Mouse (Mus musculus) neutrophil, adult 5-6 weeks (primary cell): Measurements from ENCODE around the gene Actl6b. TPM values are rescaled to one million over a fixed set of nuclear protein-coding genes. Genes with fewer than 3 reads are reported as not detected.

ENCODE experiments used
- ATAC-seq: fragments of 151-379, 151-347 bp; 2 replicates; pipeline ENCODE4 v1.8.0; 2017; ENCODE audit warnings: mild to moderate bottlenecking, moderate TSS enrichment; ENCODE audit not compliant: insufficient number of reproducible peaks, poor library complexity, low FRiP score, severe bottlenecking; ENCODE audit errors: extremely low read depth
- total RNA-seq: library from RNA; stranded (forward); fragments of 200-1000 nt; gene quantifications from 2 replicates; pipeline ENCODE4 v1.2.3, GENCODE M21; 2017

Actl6b gene
- total RNA-seq, 1 experiment from 2014 or later, result not detected

GRCm38 (mm10) chr5:137527413-137527812, 25.9 kb upstream of the Actl6b start:
- no peak for ATAC-seq

DNA sequence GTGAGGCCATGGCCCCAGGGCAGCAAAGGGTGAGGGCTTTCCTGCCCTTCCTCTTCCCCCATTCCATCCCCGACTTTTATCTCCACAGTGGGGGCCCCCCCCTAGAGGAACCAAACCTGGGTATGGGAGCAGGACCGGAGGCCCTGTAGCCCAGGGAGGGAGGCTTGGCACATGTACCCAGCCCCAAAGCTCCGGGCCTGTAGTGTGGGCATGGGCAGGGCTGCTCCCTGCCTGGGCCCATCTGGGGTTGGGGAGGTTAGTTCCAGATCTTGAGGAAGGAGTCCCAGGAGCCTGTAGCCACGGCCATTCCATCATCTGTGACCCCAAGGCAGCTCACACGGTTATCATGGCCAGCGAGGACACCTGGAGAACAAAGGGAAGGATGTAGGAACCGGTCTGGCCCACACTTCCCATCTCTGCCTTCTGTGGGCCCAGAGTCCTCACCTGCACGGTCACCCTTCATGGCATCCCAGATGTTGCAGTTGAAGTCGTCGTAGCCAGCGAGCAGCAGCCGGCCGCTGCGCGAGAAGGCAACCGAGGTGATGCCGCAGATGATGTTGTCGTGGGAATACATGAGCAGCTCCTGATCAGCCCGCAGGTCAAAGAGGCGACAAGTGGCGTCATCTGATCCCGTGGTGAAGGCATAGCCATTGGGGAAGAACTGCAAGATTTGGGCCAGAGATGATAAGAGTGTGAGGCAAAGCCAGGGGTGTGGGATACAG, 24.9 kb upstream of the Actl6b start:
- no peak for ATAC-seq

DNA sequence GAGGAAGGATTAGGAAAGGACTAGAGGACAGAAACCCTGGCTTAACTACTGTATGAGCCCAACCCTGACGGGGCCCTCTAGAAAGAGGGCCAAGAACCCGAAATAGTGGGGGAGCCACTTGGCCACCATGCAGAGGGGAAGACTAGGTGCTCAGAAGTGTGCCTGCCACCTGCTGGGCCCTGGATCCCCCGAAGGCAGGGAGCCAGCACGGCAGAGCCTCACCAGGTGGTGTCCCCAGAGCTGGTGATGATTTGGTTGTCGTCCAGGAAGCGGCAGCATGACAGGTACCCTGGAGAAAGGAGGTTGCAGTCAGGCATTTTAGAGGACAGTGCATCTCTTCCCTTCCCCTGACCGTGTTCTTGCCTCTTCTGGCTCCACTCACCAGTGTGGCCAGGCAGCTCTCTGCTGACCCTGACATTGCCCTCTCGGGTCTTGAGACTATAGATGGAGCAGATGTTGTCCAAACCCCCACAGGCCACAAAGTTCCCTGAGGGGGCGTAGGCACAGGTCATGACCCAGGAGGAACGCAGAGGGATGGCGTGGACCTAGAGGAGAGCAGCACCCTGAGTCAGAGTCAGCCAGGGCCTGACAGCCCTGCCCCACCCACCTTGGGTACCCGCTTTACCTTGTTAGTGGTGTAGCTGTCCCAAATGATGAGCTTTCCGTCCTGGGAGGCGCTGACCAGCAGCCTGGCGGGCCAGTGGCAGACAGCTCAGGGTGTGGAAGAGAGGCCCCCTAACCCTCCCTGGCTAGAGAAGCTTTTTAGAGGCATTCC, 23.9 kb upstream of the Actl6b start:
- no peak for ATAC-seq

GRCm38 (mm10) chr5:137530075-137530474, 23.2 kb upstream of the Actl6b start:
- no peak for ATAC-seq

- ATAC-seq, result peak; percentile 57
Observed at GRCm38 (mm10) chr5:137530588-137531413, 22.5 kb upstream of the Actl6b start.

DNA sequence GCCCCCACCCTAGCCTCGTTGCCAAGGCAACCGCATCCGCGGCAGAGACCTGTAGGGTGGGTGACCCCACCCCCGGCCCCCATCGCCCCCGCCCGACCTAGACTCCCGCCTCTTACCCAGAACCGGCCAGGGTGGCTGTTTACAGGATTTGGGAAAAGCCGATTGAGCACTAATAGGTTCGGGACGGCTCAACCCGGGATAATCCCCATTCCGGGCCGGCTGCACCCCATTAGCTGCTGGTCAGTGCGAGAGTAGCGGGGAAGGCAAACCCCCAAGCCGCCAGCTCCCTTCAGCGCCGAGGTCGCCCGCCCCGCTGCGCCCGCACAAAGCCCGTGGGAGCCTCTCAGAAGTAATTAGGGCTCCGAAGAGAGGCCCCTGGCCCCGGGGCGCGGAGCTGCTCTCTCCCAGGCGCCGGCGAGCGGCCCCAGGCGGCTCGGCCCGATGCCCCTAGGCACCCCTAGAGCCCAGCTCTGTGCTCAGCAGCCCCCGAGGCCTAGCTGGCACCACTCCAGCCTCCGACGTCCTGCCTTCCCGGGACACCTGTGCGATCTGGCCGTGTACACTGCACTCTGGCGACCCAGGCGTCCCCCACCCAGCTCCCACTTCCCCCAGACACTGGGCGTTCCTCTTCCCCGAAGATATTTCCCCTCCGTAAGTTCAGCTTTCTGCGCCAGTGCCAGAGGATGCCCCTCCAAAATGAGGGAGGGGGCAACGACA, 21.7 kb upstream of the Actl6b start:
- ATAC-seq, result no peak

- no peak for ATAC-seq
Observed at GRCm38 (mm10) chr5:137532131-137532807, 21.0 kb upstream of the Actl6b start.

GRCm38 (mm10) chr5:137532808-137533116, 20.6 kb upstream of the Actl6b start:
- ATAC-seq, result no peak

DNA sequence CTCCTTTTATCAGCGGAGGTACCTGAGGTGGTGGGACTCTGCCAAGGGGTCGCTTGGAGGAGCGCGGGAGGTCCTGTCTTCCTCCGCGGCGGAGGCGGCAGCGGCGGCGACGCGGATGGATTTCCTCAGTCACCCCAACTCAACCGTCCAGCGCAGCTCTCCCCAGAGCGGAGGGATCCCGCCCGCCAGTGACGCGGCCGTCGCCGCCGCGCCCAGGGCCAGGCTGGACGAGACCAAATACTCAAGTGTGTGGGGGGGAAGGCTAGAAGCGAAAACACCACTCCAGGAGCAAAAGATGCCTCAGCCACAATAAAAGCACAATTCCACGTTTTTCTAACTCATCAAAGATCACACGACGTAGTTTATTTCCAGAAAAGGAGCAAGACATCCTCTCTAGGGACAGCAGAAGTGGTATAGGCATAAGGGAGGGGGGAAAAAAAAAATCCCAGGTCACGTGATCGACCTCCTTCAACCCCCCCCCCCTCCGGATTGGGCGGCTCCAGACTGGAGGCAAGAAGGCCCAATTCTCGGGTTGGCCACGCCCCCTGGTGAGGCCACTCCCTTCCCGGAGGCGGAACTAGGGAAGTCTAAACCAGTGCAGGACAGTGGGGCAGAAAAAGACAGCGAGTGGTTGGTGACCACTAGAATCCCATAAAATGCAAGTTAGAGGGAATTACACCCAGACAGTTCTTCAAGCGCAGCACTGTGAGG, 20.0 kb upstream of the Actl6b start, which contains the start of the genes Epo and Gnb2:
Gene Epo, minus strand, starts transcription at position 126 of the 711 bp plus-strand sequence.
Gene Gnb2, minus strand, starts transcription at position 394 of the 711 bp plus-strand sequence.
- ATAC-seq, result peak; percentile 75

DNA sequence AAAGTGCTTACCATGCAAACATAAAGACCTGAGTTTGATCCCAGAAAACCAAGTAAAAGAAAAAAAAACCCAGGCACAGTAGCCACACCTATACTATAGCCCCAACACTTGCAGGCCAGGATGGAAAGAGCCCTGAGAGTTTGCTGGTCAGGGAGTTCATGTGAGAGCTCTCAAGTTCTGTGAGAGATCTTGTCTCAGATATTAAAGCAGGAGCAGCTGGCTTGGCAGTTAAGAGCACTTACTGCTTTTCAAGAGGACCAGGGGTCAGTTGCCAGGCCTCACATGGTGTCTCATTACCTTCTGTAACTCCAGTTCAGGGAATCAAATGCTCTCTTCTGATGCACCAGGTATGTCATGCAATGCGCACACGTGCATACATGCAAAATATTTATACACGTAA, 18.6 kb upstream of the Actl6b start:
- no peak for ATAC-seq

- ATAC-seq, result no peak
Observed at GRCm38 (mm10) chr5:137535318-137535717, 18.0 kb upstream of the Actl6b start.

DNA sequence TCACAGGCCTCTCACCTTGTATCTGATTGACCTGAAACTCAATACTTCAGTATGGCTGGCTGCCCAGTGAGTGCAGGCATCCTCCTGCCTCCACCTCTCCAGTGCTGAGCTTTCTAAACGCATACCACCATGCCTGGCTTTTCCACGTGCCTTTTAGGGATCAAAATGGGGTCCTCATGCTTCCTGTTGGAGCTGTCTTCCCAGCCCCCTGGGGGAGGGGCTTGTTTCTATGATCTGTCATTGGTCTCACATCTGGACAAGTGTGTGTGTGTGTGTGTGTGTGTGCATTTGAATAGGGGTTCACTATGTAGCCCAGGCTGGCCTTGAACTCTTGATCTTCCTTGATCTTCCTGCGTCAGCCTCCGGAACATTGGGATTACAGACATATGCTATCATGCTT, 15.9 kb upstream of the Actl6b start:
- ATAC-seq, result no peak

DNA sequence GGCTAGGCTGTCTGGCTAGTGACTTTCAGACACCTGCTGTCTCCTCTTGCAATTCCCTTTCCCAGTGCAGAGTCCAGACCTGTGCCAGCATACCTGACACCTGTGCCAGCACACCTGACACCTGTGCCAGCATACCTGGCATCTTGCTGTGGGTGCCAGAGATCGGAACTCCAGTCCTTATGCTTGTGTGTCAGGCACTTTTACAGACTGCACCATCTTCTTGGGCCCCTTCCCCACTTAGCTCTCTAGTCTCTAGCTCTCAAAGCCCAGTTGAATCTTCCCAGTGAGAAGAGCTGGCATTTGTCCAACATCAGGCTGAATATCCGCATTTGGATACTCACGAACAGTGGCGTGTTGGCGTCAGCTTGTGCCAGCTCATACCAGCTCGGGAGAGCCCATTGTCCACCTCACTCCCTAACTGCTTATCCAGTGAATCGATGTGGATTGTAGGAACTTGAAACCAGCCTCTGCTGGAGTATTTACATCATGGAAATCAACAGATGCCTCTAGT, 14.0 kb upstream of the Actl6b start:
- ATAC-seq, result no peak

GRCm38 (mm10) chr5:137540991-137541390, 12.3 kb upstream of the Actl6b start:
- no peak for ATAC-seq

GRCm38 (mm10) chr5:137541768-137542540, 11.4 kb upstream of the Actl6b start:
- no peak for ATAC-seq

GRCm38 (mm10) chr5:137544926-137545325, 8.4 kb upstream of the Actl6b start:
- ATAC-seq, result no peak

GRCm38 (mm10) chr5:137545596-137545995, 7.7 kb upstream of the Actl6b start:
- no peak for ATAC-seq
